Mouse (Mus musculus): ENCODE measurements around the gene Stpg1.
A peak's percentile ranks its signal among the peaks of the same experiment; 100 is the strongest.

The Stpg1 gene

DNA sequence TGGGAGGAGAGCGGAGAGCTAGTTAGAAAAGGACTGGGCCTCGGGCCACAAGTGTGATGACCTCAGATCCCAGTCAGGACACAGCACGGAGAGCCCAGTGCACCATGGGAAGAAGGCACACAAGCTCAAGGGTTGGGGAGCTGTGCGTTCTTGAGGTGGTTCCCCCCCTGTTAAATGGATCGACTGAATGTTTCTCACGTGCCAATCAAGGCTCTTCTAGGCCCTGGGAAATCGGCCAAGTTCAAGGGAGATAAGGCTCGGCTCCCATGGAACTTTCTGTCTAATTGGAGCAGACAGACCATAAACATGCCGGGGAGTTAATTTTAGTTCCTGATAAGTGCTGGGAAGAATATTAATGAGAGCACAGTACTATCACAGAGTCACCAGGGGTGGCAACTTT is 70.8 kb downstream of the Stpg1 start:
- no peak for DNase-seq

GRCm38 (mm10) chr4:135567042-135567441 is 72.5 kb downstream of the Stpg1 start:
- peak; percentile 14 for DNase-seq

GRCm38 (mm10) chr4:135567484-135567883 is 72.9 kb downstream of the Stpg1 start:
- DNase-seq, result no peak

GRCm38 (mm10) chr4:135569201-135569600 is 74.6 kb downstream of the Stpg1 start:
- DNase-seq, result no peak

DNA sequence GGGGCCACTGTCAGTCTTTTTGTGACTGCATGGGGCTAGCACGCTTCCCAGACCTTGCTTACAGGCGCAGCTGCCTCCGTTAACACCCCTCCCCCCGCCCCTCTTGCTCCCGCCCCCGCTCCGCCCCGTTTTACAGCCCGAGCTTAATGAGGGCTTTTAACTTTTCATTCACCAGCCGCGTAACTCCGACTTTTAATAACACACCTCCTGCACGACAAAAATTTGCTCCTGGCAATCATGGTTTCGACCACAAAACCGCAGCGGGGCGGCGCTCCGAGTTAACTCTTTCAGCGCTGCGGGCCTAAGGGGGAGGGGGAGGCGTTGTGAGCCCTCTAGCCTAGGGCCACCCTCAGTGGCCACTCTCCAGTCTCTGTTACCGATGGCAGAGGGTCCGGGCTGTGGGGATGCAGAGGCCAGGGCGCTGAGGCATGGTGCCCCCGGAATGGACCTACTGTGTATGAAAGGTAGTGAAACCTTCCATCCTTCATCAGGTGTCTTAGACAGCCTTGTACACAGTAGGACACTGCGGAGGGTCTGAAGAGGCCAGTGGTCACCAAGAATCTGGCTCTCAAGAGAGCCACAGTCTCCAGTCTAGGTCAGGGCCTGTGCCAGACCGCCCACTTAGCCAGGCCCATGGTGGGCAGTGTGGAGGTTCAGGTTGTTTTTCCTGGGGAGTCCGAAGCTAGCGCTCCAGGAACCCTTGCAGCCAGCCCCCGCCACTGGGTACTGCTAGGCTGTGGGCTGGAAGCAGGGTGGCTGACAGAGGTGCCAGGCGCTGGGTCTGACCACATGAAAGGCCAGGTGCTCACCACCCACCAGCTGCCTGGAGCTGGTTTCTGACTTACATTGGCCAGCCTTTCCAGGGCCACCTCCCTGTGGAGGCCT is 75.8 kb downstream of the Stpg1 start:
- DNase-seq, result no peak

DNA sequence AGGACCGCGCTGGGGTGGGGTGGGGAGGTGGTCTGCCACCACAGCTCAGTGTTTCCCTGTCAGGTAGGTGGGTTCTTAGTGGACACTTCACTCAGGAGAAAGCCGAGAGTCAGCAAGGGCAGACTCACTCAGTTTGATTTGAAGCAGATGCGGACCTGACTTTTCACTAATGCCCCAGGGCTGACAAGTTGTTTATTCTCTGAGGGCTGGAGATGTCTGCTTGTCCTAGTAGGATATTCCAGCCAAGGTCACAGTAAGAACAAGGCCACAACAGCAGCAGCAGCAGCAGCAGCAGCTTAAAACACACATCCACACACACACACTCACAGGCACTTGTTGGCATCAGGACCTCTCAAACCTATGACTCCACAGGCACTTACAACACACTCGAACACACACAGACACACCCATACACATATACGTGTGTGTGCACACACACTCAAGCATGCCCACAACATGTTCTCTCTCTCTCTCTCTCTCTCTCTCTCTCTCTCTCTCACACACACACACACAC is 76.5 kb downstream of the Stpg1 start:
- no peak for DNase-seq

GRCm38 (mm10) chr4:135572276-135572675 is 77.7 kb downstream of the Stpg1 start:
- DNase-seq, result no peak

DNA sequence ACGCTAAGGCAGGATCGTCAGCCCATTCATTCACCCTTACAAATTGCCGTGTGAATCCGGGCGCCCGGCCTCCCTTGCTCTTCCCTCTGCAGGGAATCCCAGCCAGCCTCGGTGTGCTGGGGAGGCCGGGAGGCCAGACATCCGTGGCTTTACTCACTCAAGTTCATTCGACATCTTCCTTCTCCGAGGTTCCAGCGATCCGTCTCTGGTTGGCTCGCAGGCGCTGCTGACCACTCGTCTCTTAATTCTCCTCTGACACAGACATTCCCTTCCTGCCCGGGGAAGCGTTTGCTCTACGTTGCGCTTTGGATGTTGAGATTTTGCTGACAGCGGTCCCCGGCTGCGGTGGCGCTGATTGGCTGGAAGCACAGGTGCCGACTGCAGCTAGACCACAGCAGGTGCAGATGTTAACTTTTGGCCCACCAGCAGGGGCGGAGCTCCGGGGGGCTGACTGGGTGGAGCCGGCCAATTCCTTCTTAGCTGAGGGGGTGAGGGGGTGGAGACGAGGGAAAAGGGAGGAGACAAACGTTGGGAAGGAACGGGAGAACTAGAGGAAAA is 78.7 kb downstream of the Stpg1 start, which contains the start of gene Grhl3:
TSS of gene Grhl3 (minus strand) at position 380 of the 558 bp plus-strand sequence.
- DNase-seq, result peak; percentile 40

DNA sequence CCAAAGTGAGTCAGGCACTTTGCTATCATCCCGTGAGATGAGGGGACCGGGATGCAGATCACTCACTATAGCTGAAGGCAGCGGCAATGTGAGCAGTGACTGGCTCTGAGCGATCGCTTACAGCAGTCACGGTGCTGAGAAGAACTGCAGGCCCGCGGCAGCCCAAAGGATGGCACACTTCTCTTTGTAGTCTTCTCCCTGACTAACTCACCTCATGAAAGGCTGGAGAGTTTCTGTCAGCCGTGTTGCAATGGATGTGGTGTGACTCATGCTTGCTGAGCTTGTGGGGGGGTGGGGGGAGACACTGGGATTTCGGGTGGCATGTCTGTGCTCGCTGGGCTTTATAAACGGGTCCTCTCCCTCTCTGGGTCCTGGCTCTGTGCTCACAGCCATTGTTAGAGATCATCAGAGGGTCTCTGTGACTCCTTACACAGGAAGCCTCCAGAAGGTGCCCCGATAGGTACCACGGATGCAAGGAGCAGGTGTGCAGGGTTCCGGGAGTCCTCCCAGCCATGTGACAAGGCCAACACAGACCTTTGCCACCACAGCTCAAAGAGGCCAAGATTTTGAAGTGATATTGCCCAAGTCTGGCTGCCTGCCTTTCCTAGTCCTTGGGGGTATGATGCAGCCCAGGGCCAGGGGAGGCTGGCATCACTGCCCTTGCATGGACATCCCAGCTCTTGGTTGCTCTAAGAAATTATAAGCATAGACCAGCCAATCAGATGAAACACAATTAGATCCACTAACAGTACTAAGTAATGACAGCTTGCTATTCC is 81.0 kb downstream of the Stpg1 start:
- DNase-seq, result no peak

DNA sequence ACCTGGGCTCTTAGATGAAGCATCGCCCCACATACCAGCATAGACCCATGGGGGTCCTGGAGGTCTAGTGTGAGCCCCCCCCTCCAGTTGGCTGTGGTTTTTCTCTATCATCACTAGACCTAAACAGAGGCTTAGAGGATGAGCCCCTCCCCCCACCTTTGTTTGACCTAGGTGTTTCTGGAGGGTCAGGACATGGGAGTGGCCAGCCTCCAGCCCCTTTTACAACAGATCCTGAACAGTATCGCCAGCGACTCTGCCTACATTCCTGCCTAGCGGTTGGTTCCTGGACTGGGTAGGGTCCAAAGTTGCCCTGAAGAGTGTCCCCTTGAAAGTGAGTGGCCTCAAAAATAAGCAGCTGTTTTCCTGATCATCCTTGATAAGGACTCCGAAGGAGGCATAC is 83.9 kb downstream of the Stpg1 start:
- DNase-seq, result no peak

- DNase-seq, result no peak
Observed at GRCm38 (mm10) chr4:135579695-135580094, 85.1 kb downstream of the Stpg1 start.

DNA sequence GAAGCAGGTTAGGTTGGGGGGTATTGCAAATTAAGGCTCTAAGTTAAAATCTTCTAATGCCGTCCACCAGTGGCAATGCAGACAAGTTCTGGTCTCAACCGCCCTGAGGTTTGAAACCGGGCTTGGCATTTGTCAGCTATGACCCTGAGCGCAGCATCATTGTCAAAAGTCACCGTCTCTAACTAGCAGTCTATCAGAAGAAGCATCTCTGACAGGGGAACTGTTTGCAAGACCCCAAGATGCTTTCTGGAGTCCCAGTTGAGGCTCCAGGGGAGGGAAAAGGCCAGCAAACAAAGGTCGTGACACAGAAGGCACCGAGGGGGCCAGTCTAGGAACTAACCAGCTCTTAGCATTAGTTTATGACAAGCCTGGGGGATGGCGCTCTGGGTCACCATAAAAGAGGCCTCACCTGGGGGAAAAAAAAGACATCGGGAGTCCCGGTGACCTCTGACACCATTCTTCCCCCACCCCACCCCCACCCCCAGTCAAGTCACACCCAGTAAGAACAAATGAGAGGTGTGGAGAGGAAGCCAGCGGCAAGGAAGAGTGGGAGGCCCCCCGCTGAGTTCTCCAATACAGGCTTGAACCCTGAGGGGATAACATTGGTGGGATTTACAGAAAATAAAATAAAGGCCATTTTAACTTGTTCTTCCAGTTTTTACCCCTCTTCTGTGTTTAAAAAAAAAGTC is 86.8 kb downstream of the Stpg1 start:
- DNase-seq, result no peak

- DNase-seq, result no peak
Observed at GRCm38 (mm10) chr4:135584838-135585237, 90.2 kb downstream of the Stpg1 start.
